Comparison of ENCODE assay signal across 8 mouse cellular contexts in the genomic region with DNA sequence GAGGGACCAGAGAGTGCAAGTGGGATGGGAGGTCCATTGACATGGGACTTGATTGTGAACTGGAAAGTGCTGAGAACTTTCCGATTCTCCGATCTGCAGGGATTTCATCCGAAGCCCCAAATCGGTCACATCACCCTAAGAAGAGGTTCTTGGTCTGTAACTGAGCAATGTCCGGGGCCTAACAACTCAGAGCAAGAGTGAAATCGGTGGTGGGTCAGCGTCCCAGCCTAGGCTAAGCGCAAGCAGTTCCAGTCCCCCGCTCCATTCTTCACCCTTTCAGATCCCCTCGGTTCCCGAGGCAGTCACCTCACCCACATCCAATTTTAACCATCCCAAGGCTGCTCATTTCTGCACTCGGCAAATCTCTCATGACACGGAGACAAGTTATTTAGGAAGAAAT. TPM values are rescaled to one million over a fixed set of nuclear protein-coding genes. Genes with fewer than 3 reads are reported as not detected.
A peak's percentile ranks its signal among the peaks of the same experiment; 100 is the strongest.
DNase-seq lines count a peak whose midpoint lies in the region; ATAC-seq and TF ChIP-seq lines count a peak whose summit lies in the region.

No protein-coding gene starts in this region.

- peak; percentile 45 for DNase-seq in kidney, adult 18-20 months
- no peak for DNase-seq in kidney, adult 11 months
- DNase-seq in embryonic facial prominence, embryonic 11.5 days (ENCODE audit: low spot score): peak; percentile 38
- DNase-seq in midbrain, embryonic 14.5 days: no peak
- no peak for DNase-seq in cerebellum, adult 11 months
- no peak for DNase-seq in frontal cortex, postnatal 10 days (ENCODE audit: low spot score in 2 of 2)
- DNase-seq in T-cell, adult 2 months (ENCODE audit: low spot score): no peak

- no peaks in the 10 kb centered on the region for H3K36me3 ChIP-seq in embryonic facial prominence, embryonic 11.5 days (replicated peaks; ENCODE audit: control insufficient read depth, insufficient read depth, low read depth, low read length)
- no peaks in the 10 kb centered on the region for H3K36me3 ChIP-seq in intestine, postnatal 0 days (ENCODE audit: control insufficient read depth, insufficient read depth)
- no peaks in the 10 kb centered on the region for H3K36me3 ChIP-seq in midbrain, embryonic 14.5 days (ENCODE audit: control insufficient read depth, insufficient read depth, low read length)

- no peaks in the 10 kb centered on the region for H3K27me3 ChIP-seq in embryonic facial prominence, embryonic 11.5 days (ENCODE audit: control insufficient read depth, insufficient read depth, low read length)
- no peaks in the 10 kb centered on the region for H3K27me3 ChIP-seq in intestine, postnatal 0 days (replicated peaks; ENCODE audit: control insufficient read depth, insufficient read depth, low read length)
- H3K27me3 ChIP-seq in midbrain, embryonic 14.5 days (ENCODE audit: control insufficient read depth, insufficient read depth, low read length): no peaks in the 10 kb centered on the region

- no peak for ATAC-seq in embryonic facial prominence, embryonic 11.5 days (replicated peaks; ENCODE audit: insufficient number of reproducible peaks, low FRiP score, low TSS enrichment, low read depth)
- ATAC-seq in intestine, postnatal 0 days: no peak
- ATAC-seq in midbrain, embryonic 14.5 days (ENCODE audit: low FRiP score, low TSS enrichment): no peak

- H3K4me3 ChIP-seq in embryonic facial prominence, embryonic 11.5 days (ENCODE audit: low read depth, low read length): peak overlapping the region; percentile 52
- peak overlapping the region; percentile 49 for H3K4me3 ChIP-seq in intestine, postnatal 0 days (ENCODE audit: low read depth, low read length)
- H3K4me3 ChIP-seq in midbrain, embryonic 14.5 days (replicated peaks; ENCODE audit: low read depth, low read length): peak overlapping the region; percentile 59

- no peaks in the 10 kb centered on the region for H3K9me3 ChIP-seq in embryonic facial prominence, embryonic 11.5 days (replicated peaks; ENCODE audit: control insufficient read depth, low read length)
- no peaks in the 10 kb centered on the region for H3K9me3 ChIP-seq in intestine, postnatal 0 days (ENCODE audit: control insufficient read depth)
- H3K9me3 ChIP-seq in midbrain, embryonic 14.5 days (ENCODE audit: control insufficient read depth, low read length): no peaks in the 10 kb centered on the region

- H3K27ac ChIP-seq in embryonic facial prominence, embryonic 11.5 days (replicated peaks; ENCODE audit: low read depth, low read length): peak overlapping the region; percentile 63
- peak overlapping the region; percentile 69 for H3K27ac ChIP-seq in intestine, postnatal 0 days (ENCODE audit: low read depth, low read length)
- H3K27ac ChIP-seq in midbrain, embryonic 14.5 days (replicated peaks; ENCODE audit: low read depth, low read length): peak overlapping the region; percentile 89

- WGBS in embryonic facial prominence, embryonic 11.5 days: 0% methylated on average over 13 of the region's 13 CpGs
- 2% methylated on average over 13 of the region's 13 CpGs for WGBS in intestine, postnatal 0 days
- under 1% methylated on average over 13 of the region's 13 CpGs for WGBS in midbrain, embryonic 14.5 days

- H3K4me2 ChIP-seq in embryonic facial prominence, embryonic 11.5 days (ENCODE audit: low read depth, low read length): peak overlapping the region; percentile 72
- peak overlapping the region; percentile 83 for H3K4me2 ChIP-seq in intestine, postnatal 0 days (replicated peaks; ENCODE audit: low read depth)
- H3K4me2 ChIP-seq in midbrain, embryonic 14.5 days (ENCODE audit: low read length): peak overlapping the region; percentile 72

- peak overlapping the region; percentile 70 for H3K9ac ChIP-seq in embryonic facial prominence, embryonic 11.5 days (replicated peaks; ENCODE audit: low read length)
- H3K9ac ChIP-seq in intestine, postnatal 0 days (ENCODE audit: low read depth, low read length): peak overlapping the region; percentile 57
- H3K9ac ChIP-seq in midbrain, embryonic 14.5 days (replicated peaks; ENCODE audit: low read length): peak overlapping the region; percentile 77

- no peaks in the 10 kb centered on the region for H3K4me1 ChIP-seq in embryonic facial prominence, embryonic 11.5 days (ENCODE audit: control insufficient read depth, insufficient read depth, low read length)
- peaks cover 6% of the 10 kb centered on the region; the same call in 1 of the 2 replicates for H3K4me1 ChIP-seq in intestine, postnatal 0 days (replicated peaks; ENCODE audit: control insufficient read depth, insufficient read depth, low read length)
- H3K4me1 ChIP-seq in midbrain, embryonic 14.5 days (ENCODE audit: control insufficient read depth, insufficient read depth, low read length): peaks cover 29% of the 10 kb centered on the region

- no peak for TF ChIP-seq CTCF in intestine, postnatal 0 days (IDR thresholded peaks at IDR 0.05; ENCODE audit: low read depth)

RNA-seq across cellular contexts. Expression of gene Tmem107, which starts 0.5 kb away (rescaled TPM):
- 40.4 and 43.1 TPM in 2 replicates for polyA plus RNA-seq in embryonic facial prominence, embryonic 11.5 days (2014; fragmentation: Nextera tagmentation; extraction: Ambion mirVana)
- polyA plus RNA-seq in intestine, postnatal 0 days (2015; fragmentation: Nextera tagmentation; extraction: Ambion mirVana): 14.5 TPM in 2 replicates
- polyA plus RNA-seq in midbrain, embryonic 14.5 days (2014; fragmentation: Nextera tagmentation; extraction: Ambion mirVana): 28.0 and 36.5 TPM in 2 replicates

RNA-seq across cellular contexts. Expression of gene Borcs6, which starts 10.6 kb away (rescaled TPM):
- polyA plus RNA-seq in embryonic facial prominence, embryonic 11.5 days (2014; fragmentation: Nextera tagmentation; extraction: Ambion mirVana): 6.4 and 7.7 TPM in 2 replicates
- polyA plus RNA-seq in intestine, postnatal 0 days (2015; fragmentation: Nextera tagmentation; extraction: Ambion mirVana): 13.4 and 13.8 TPM in 2 replicates
- 17.3 and 20.1 TPM in 2 replicates for polyA plus RNA-seq in midbrain, embryonic 14.5 days (2014; fragmentation: Nextera tagmentation; extraction: Ambion mirVana)

RNA-seq across cellular contexts. Expression of gene Vamp2, which starts 18.2 kb away (rescaled TPM):
- polyA plus RNA-seq in embryonic facial prominence, embryonic 11.5 days (2014; fragmentation: Nextera tagmentation; extraction: Ambion mirVana): 48.8 and 61.9 TPM in 2 replicates
- 45.3 and 50.3 TPM in 2 replicates for polyA plus RNA-seq in intestine, postnatal 0 days (2015; fragmentation: Nextera tagmentation; extraction: Ambion mirVana)
- polyA plus RNA-seq in midbrain, embryonic 14.5 days (2014; fragmentation: Nextera tagmentation; extraction: Ambion mirVana): 258 and 260 TPM in 2 replicates

RNA-seq across cellular contexts. Expression of gene Aurkb, which starts 24.6 kb away (rescaled TPM):
- 162 and 175 TPM in 2 replicates for polyA plus RNA-seq in embryonic facial prominence, embryonic 11.5 days (2014; fragmentation: Nextera tagmentation; extraction: Ambion mirVana)
- 24.3 and 26.2 TPM in 2 replicates for polyA plus RNA-seq in intestine, postnatal 0 days (2015; fragmentation: Nextera tagmentation; extraction: Ambion mirVana)
- 14.6 and 29.6 TPM in 2 replicates for polyA plus RNA-seq in midbrain, embryonic 14.5 days (2014; fragmentation: Nextera tagmentation; extraction: Ambion mirVana)

RNA-seq across cellular contexts. Expression of gene Per1, which starts 24.9 kb away (rescaled TPM):
- polyA plus RNA-seq in embryonic facial prominence, embryonic 11.5 days (2014; fragmentation: Nextera tagmentation; extraction: Ambion mirVana): 5.5 and 6.5 TPM in 2 replicates
- 7.2 and 11.3 TPM in 2 replicates for polyA plus RNA-seq in intestine, postnatal 0 days (2015; fragmentation: Nextera tagmentation; extraction: Ambion mirVana)
- polyA plus RNA-seq in midbrain, embryonic 14.5 days (2014; fragmentation: Nextera tagmentation; extraction: Ambion mirVana): 9.3 and 13.1 TPM in 2 replicates

Comparison
In these comparisons a context has a peak if more than half of its experiments do, and no peak if none do; other contexts are left out.
1. DNase-seq: peak in kidney, adult 18-20 months (single experiment) and embryonic facial prominence, embryonic 11.5 days (single experiment); none in kidney, adult 11 months (single experiment), midbrain, embryonic 14.5 days (single experiment), cerebellum, adult 11 months (single experiment), frontal cortex, postnatal 10 days (0 of 2) and T-cell, adult 2 months (single experiment).
2. Peak in every context shown above with its lines, with median percentiles within 50 percentile points of each other: H3K27ac ChIP-seq, H3K4me2 ChIP-seq, H3K4me3 ChIP-seq and H3K9ac ChIP-seq.